Mouse (Mus musculus) layer of hippocampus, adult 18-20 months (tissue): ENCODE results near the gene Tmem102. TPM values are rescaled to one million over a fixed set of nuclear protein-coding genes. Genes with fewer than 3 reads are reported as not detected.

ENCODE experiments used
- DNase-seq, 2 experiments: peaks; one replicate each; pipeline ENCODE4 v3.0.0; 2022; ENCODE audit warnings: low spot score in 2 of 2
- total RNA-seq, 2 experiments: library from RNA; stranded (reverse); gene quantifications; 2 replicates each; pipeline ENCODE4 v1.2.3; 2021

Tmem102 gene
- total RNA-seq, 2 experiments from 2014 or later, result not detected

- DNase-seq, result no peak
Observed at GRCm38 (mm10) chr11:69822080-69822479, 16.7 kb upstream of the Tmem102 start, which contains the start of gene Spem1. Spem1 (minus strand) TSS chr11:69822180.

GRCm38 (mm10) chr11:69818871-69819270 lies 13.4 kb upstream of the Tmem102 start:
- no peak for DNase-seq

DNA sequence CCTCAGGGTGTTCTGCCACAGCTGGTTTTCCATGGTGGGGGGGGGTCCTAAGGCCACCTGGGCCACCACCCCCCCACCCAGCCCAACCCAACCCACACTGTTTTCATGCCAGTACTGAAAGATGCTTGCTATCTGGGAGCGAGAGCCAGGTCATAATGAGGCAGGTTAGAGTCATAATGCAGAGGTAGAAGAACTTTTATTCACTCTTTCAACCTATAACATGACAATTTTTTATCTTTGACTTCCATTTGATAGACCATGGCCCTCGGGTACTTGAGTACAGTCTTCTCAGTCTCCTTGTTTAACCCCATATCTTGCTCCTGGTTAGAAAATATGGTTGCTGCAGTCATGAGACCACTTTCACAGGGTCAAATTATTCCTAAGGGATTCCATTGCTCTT lies 12.9 kb upstream of the Tmem102 start, which contains the start of gene Spem2:
Gene Spem2 (minus strand): TSS at position 101 of the 400 bp plus-strand sequence.
- no peak for DNase-seq

GRCm38 (mm10) chr11:69816520-69816919 lies 11.1 kb upstream of the Tmem102 start:
- no peak for DNase-seq

DNA sequence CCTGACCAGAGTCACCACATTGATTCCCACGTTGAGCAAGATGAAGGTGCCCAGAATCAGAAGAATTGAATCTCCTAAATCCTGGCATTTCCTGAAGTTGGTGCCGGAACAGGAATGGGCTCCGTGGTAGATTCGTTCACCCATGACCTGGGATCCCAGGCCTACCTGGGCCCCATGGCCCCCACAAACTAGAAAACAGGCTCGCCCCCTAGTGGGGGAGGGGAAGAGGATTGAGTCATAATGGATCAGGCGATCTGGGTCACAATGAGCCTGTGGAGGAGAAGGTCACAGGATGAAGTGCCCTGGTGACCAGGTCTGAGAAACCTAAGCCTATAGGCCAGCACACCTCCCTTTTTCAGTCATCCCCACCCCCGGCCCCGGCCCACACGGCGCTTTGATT lies 9.7 kb upstream of the Tmem102 start, which contains the start of gene Gm39566:
Gene Gm39566 (minus strand): TSS at position 144 of the 400 bp plus-strand sequence.
- no peak for DNase-seq

GRCm38 (mm10) chr11:69810280-69810679 lies 4.9 kb upstream of the Tmem102 start:
- DNase-seq, result no peak

GRCm38 (mm10) chr11:69807641-69808040 lies 2.2 kb upstream of the Tmem102 start:
- DNase-seq, result no peak

DNA sequence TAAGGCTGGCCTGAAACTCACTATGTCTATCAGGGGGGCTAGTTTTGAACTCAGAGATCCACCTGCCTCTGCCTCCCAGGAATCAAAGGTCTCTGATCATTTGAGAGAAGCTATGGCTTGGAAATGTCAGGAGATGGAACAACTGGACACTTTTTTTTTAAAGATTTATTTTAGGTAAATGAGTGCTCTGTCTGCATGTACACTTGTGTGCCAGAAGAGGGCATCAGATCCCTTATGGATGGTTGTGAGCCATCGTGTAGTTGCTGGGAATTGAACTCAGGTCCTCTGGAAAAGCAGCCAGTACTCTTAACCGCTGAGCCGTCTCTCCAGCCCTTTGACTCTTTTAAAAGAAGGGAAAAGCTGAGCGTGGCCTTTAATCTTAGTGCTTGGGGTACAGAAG lies 954 bp upstream of the Tmem102 start:
- no peak for DNase-seq

DNA sequence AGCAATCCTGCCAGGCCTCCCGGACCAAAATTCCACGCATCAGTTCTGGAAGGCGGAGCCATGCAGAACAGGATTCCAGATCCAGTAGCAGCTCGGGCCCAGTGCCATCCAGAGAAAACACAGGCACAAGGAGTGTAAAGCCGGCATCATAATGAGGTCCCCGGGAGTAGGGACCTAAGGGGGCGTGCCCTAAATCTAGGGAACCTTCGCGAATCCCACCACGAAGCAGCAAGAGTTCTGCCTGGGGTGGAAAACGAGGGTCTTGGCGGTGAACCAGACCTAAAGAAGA lies 828 bp downstream of the Tmem102 start:
- no peak for DNase-seq

GRCm38 (mm10) chr11:69803786-69804651 lies 1.4 kb downstream of the Tmem102 start:
- DNase-seq, result peak; percentile 48 to 66

DNA sequence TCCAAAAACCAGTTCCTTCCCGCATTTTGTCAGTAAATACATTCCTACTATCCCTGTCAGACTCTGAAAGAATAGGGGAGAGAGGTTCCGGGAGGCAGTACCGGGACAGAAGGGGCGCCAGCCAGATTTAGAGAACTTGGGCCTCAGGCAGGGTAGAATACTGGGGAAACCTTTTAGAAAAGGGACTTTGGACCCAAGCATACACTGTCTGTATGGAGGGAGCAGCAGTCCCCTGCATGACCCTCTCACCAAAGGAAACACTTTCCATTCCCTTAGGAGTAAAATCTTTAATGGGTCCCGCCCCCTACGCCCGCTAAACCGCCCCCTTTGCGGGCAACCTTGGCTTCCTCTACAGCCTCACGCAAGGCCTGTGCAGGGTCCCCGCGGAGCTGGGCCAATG lies 2.1 kb downstream of the Tmem102 start:
- DNase-seq, result no peak

- peak; percentile 75 to 80 for DNase-seq
Observed at GRCm38 (mm10) chr11:69802648-69803105, 2.7 kb downstream of the Tmem102 start.

DNA sequence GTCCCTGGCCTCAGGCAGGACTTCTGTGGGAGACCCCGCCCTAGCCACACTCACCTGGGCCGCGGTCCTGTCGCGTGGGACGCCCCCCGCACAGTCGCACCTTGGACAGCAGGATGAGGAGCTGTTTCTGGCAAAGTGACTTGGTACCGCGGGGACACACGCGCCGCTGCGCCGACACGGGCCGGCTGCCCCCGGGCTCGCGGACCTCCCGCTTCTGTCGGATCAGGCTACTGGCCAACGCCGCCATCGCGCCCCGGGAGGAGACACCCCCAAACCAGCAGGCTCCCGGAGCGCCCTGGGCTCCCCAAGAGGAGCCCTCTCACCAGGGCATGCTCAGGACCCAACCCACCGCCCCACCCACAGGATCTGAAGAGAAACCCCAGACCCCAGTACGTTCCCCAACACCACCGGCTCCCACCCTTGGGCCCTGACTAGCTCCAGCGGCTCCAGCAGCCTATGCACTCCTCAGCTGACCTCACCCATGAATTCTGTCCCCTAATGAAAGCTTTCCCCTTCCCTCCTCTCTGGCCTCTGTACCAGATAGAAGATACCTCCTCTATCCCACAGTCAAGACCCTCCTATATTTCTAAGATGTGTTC lies 3.9 kb downstream of the Tmem102 start, which contains the start of gene Fgf11:
Gene Fgf11 (minus strand): TSS at position 479 of the 599 bp plus-strand sequence.
- DNase-seq, result no peak

DNA sequence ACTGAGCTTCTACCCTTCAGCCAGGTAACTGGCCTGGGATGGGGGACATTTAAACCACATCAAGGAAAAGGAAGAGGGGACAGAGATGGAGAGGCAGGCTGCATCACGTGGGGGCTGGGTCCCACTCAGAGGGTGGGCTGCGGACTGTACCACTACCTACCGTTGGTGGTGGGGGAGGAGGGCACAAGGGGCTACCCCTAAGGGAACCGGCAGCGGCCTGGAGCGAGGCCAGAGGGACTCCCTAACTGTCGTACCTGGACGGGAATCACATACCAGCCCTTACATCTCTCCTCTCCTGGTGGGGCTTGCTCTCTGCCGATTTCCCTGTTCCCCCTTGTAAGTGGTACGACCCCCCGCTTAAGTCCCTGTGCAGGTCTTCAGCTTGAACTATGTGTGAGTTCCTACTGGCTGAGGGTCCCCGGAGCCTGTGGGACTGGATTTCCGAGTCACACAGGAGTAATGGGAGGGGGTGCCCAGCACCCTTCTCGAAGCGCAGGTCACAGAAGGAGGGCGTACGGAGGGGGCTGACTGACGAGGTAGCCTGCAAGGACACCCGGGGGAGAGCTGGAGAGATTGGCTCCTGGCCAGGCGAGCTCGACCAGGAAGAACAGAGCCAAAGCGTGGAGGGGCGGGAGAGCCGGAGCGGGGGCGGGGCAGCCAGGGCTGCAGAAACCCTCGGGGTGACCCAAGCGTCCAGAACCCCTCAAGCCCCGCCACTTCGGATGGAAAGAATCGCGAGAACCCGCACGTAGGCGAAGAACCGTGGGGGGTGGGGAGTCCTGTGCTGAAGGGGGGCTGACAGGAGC lies 4.8 kb downstream of the Tmem102 start:
- DNase-seq, result no peak

DNA sequence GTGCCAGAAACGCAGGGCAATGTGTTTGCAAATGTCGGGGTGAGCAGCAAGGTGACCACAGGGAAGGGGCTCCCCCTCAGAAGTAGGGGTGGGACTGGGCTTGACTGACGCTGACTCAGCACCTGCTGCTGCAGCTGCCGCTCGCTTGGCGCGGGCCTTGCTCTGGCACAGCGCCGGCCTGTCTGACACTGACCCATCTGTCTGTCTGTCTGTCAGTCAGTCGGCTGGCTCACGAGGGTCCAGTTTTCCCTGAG lies 5.4 kb downstream of the Tmem102 start:
- DNase-seq, result no peak

GRCm38 (mm10) chr11:69799394-69800137 lies 5.9 kb downstream of the Tmem102 start:
- DNase-seq, result no peak

GRCm38 (mm10) chr11:69797924-69798323 lies 7.5 kb downstream of the Tmem102 start:
- no peak for DNase-seq

DNA sequence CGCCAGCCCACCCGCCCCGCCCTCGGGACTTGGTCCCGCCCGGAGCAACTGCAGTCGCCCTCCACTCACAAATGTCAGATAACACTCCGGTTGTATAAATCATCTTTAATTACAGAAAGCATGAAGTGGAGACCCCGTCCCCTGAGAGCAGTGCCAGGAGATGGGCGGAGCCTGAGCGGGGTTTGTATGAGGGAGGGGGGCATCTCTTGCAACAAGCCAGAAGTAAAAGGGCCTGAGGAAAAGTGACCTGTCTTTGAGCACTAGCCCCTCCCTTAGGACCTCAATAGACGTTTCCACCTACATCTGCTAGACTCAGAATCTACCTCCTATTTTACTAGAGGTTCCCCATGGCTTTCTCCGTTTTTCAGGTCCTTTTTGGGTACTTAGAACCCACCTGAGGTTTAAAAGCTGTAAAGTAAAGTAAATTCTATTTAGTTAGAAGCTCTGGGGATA lies 9.4 kb downstream of the Tmem102 start:
- DNase-seq, result no peak

- DNase-seq, result peak; percentile 83 to 94
Observed at GRCm38 (mm10) chr11:69795168-69795982, 10.0 kb downstream of the Tmem102 start, which contains the start of gene Chrnb1. Chrnb1 (minus strand) TSS chr11:69795943.

- no peak for DNase-seq
Observed at GRCm38 (mm10) chr11:69793429-69793828, 12.0 kb downstream of the Tmem102 start.
